Mouse (Mus musculus) embryo, embryonic 9.5 days (tissue): ENCODE results near the gene Zfp865.

Experiments
- DNase-seq: peaks from one replicate; pipeline ENCODE4 v3.0.0-alpha.2; 2017; ENCODE audit errors: extremely low spot score

The Zfp865 gene

GRCm38 (mm10) chr7:5080815-5081214, 60.6 kb downstream of the Zfp865 start:
- no peak for DNase-seq

DNA sequence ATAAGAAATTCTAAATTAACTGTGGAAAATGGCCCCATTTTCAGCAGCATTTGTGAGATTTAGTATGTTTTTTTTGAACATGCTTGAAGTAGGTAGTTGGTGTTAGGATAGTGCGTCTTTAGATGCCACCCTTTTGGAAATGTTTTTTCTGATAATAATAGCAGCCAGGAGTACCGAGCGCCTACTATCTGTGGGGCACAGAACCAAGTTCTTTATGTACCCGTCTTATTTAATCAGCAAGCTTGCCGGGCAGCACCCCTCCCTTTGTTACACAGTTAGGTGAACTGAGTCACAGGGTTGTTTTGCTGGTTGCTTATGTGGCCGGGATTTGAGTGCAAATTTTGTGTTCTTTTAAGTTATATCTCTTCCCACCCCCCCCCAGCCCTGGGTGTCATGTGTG, 61.1 kb downstream of the Zfp865 start:
- DNase-seq = no peak

DNA sequence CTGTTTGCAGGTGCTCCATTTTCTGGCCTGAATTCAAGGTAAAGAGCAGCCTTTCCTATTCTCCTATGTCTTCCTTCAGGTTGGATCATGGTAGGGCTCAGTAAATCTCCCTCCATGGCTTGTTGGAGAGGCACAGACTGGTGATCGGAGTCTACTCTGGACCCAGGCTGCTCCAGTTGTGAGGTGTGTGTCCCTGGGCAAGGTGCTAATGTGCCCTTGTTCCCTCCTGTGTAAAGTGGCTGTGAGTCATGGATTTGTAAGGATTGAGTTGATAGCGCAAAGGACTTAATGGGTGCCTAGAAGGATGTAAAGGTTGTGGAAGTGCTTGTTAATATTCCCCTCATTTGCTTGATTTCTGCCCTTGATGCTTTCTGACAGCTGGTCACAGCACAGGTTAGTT, 61.8 kb downstream of the Zfp865 start:
- DNase-seq = no peak

- no peak for DNase-seq
Measured at GRCm38 (mm10) chr7:5083325-5084105, 63.3 kb downstream of the Zfp865 start.

DNA sequence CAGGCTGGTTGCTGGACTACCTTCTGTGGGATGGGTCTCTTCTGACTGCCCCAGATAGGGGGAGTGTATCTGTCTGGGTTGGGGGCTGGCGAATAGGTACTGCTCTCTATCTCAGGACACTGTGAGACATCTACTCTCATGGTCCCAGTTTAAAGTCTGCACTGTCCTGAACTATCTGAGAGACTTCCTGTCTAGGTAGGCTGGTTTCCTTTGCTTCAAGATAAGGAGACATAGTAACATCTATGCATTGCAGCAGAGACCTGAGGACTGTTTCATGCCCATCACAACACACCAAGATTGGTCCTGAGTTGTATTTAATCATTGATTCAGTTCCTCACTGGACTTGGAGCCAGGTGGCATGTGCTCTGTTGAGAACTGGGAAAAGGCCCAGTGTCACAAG, 65.3 kb downstream of the Zfp865 start:
- no peak for DNase-seq
